Mouse (Mus musculus): ENCODE data around the gene Clca2. TPM values are rescaled to one million over a fixed set of nuclear protein-coding genes. Genes with fewer than 3 reads are reported as not detected.

The Clca2 gene
- under 1 TPM in 1 of 2 experiments, not detected in 1; 0.48 TPM for total RNA-seq (2021)

DNA sequence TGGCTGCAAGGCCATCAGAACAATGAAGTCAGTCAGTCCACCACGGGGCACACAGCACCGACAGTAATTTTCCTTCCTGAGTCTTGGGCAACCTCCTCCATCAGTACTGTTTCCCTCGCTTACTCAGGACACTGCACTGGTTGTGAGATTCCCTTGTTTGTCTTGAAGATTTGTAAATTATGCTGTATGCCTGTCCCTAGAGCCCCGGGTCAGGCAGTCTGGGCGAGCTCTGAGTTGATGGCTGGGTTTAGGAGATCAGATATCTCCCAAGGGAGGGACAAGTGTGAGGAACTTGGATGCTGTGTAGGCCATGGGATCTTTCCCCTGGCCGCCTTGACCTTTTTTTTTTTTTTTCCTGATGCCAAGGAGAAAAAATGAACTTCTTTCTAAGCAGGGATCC, at the start of gene Clca2:
TSS of gene Clca2 (minus strand) at position 153 of the 400 bp plus-strand sequence.
- no peak for DNase-seq

DNA sequence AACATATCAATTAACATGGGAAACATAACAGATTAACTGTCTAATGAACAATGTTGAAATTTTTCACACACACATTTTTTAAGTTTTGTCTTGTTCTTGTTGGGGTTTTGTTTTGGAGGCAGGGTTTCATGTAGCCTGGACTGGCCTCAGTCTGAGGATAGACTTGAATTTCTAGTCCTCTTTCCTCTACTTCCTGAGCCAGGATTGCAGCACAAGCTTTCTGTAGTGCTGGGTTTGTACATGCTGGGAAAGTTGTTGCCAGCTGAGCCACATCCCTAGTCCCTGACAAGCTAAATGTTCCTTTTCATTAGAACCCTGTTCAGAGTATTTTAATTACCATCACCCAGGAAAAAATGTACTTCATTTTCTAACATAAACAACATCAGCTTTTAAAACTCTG, 48.7 kb upstream of the Clca2 start:
- DNase-seq, result no peak

DNA sequence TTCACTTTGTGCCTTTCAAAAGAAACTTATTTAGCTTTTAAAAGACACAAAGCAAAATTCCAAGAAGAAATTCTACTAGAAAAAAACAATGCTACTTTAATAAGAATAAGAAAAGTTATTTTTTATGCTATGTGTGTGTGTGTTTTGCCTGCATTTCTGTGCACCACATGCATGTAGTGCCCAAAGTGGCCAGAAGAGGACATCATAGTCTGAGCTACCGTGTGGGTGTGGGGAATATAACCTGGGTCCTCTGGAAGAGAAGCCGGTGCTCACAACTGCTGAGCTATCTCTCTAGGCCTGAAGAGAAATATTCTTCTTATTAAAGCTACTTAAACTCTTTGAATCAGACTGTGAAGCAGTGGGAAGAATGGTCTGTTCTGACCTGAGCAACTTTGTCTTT, 48.2 kb upstream of the Clca2 start:
- DNase-seq, result peak; percentile 16

DNA sequence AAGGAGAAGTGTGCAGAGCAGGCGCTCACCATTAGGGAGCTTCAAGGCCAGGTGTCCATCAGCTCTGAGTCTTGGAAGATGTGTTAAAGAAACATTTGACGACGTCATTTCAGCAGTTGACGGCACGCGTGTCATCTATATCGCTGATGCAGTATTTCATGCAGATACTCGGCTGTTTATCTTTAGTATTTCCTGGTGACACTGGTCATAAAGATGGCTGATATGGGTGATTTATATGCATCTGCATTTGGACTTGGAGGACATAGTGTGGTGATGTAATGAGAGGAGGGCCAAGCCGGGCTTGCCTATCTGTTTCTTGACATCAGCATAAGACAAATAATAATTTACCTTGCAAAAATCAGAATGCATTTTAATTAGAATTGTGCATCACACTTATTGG, 47.6 kb upstream of the Clca2 start:
- DNase-seq, result no peak

DNA sequence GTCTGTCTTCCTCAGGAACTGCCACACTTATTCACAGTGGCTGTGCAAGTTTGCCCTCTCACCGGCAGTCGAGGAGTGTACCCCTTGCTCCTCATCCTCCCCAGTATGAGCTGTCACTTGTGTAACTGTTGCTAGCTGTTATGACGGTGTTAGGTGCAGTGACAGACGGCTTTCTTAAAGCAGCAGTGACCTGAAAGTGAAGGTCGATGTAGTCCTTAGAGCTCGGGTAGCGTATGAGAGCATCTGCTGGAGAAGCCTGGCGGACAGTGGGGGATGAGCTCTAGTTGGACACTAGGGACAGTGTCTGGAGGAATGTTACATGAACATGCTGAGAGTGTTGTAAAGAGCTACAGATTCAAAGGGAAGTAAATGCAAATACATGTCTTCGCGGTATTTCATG, 44.6 kb upstream of the Clca2 start:
- no peak for DNase-seq

DNA sequence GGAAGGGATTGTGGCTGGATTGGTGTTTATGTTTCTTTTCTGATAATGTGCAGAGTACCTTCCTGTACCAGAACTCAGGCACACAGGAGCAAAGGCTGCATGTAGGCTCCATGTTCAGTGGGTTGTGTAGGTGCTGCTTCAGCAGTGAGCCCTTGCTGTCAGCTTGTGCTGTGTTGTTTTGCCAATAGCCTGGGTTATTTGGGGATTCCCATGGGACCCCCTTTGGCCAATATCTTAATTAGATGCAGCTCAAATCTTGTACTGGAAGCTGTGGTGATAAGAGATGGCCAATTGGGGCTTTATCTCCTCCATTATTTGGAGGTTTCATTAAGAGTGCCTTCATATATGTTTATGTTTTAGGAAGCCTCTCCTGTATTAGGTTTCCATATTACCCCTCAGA, 43.7 kb upstream of the Clca2 start:
- no peak for DNase-seq

DNA sequence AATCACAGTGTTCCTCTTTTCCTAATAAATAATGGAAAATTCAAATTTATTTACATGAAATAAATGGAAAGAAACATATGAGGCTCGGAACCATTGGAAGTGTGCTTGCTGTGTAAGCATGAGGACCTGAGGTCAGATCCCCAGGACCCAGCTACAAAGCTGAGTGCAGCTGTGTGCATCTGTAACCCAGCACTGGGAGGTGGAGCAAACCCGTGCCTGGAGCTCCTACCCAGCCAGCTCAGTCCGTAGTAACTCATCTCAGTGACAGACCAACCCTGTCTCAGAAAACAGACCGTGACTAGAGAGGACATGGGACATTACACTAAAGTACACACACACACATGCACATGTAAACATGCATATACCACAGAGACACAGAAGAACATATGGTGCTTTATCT, 41.0 kb upstream of the Clca2 start:
- DNase-seq, result no peak

DNA sequence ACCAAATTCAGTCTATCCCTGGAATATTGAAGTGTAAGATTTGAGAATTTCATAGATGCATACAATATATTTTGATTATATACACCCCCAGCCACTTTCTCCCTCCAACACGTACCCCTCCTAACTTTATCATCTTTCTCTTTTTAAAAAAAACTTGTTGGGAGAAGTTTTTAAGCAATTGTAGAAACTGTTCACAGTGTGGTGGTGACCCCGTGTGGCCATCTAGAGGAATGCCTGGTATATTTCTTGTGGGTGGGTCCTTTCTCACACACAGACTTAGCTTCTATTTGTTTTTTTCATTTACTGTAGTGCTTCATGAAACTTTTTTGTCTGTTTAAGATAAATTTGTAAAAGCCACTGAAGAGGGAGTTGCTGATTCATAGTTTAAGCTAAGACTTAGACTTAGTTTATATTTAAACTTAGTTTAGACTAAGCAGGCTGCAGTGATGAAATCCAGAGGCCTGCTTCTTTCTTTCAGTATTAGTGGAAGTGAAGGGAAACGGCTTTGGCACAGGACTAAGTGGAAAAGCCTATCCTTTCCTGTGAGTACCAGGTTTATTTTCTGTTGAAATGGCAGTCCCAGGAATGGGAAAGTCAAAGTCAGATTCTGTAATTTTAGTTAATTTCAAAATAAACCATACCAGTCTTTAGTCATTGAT, 32.1 kb upstream of the Clca2 start:
- peak; percentile 49 for DNase-seq

DNA sequence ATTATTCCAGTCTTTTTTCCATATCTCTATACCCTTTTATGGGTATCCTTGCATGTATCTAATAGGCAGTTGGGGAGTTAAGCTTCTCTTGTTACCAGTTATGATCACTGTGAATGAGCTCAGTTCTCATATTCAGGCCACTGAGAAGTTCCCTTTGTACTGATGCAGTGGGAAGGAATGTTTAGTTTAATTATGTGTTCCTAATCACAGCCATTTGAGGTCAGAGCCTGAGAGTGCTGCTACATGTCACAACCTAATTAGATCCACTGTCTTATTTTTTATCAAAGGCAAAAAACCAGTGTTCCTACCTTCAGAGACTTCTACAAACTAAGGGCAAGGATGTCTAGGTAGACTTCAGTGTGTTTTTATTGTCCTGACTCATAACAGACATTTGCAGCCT, 30.1 kb upstream of the Clca2 start:
- DNase-seq, result no peak

DNA sequence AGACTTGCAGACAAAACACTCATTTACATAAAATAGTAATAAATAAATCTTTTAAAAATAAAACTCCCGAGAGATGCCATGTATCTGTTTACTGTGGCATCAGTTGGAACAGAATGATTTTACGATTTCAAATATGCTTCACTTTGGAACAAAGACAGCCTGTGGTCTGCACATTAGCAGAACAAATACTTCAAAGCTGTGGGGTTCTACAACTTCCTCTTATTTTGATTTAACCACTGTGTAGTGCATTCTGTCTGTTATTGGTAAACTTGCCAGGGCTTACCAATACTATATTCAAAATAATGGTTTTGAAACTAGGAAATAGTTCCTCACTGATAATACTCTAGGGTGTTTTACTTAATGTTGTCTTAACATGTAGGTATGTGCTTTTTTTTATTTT, 27.4 kb upstream of the Clca2 start:
- no peak for DNase-seq

DNA sequence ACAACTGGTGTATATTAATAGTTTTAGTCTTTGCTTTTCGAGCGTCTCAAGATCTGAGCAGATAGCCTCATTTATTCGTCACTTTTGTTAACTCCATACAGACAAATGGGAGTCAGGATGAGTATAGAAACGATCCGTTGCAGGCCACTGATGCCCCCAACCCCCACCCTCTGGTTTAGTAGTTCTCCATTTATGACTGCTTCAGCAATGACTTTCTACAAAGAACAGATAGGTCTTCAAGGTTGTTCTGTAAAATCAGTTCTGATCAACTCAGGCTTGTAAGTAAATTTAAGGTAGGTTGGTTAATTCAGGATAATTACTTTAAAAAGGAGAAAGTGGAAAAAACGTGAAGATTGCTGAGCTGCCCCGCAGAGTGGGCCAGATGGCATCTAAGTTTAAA, 20.2 kb upstream of the Clca2 start:
- DNase-seq, result no peak

DNA sequence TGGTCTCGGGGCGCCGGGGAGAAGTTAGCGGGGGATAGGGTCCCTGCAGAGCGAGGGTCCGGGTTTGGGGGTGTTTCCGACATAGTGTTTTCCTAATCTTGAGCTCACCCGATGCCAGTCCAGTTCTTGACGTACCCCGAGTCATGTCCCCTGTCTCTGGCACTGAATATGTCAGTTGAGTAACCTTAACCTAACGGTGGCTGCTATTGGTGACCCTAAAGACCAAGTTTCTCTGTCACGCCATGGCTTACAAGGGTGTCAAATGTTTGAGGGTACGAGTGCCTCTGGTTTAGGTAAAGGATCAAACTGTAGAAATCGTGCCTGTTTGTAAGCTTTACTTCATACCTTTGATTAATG, 19.7 kb upstream of the Clca2 start:
- no peak for DNase-seq

DNA sequence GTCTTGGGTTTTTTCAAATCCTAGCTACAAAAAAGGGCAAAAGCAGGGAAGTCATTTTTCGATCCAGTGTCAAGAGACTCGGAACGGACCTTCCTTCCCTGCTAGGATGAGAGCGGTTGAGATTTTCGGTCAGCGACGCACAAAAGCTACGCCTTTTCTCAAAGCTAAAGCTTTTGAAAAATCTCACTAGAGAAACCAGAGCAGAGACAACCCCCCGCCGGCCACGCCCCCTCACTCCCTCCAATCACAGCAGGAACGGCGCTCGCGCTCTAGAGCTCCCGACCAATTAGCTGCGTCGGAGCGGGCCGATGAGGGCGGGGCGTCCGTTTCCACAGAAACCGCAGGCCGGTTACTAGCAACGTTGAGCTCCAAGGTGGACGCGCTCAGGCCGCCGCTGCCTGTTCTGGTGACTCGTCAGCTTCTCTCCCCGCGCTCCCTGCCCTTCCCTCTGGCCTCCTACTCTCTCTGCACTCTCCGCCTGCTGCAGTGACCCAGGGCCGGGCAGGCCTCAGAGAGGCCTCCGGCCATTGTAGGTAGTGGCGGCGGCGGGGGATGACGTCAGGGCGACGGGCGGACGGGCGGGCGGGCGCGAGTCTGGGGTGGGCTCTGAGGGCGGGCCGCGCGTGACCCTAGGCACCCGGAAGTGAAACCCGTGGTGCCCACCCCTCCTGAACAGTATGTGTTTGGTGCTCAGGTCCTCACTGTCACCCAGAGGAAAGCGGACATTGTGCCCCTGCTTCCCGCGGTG, 19.2 kb upstream of the Clca2 start, which contains the start of gene Odf2l:
TSS of gene Odf2l (plus strand) at position 335 of the 748 bp plus-strand sequence.
- DNase-seq, result peak; percentile 98

DNA sequence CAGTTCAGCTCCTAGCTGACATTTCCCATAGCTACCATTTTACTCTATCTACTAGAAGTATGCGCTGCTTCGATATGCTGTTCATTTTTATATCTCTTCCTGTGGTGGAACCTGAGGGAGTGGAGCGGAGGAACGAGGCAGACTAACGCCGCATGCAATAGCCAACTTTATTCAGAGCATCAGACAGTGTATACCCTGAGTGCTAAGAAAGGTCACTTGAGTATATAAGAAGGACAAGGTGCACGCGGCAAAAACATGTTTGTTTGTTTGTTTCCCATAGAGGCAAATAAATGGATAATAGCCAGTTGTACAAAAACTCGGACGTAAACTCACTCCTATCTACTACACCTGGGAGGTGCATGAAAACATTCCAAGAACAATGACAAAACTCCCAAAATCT, 18.4 kb upstream of the Clca2 start:
- DNase-seq, result no peak

DNA sequence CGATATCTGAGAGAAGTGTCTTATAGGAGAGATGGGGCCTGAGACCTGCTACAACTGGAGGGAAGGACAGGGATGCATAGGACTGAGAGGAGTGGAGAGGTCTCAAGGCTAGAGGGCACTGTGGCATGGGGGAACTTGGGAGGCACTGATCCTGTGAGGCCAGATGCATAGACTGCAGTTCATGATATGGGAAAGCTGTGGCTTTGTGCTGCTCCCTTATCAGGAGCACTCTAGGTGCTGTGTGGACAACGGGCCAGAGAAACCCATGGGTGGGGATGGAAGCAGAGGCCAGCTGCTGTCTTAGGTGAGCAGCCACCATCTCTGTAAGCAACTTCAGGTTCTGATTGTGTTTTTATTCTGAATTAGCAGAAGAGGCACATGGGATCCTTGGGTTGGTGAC, 15.9 kb upstream of the Clca2 start:
- DNase-seq, result no peak

DNA sequence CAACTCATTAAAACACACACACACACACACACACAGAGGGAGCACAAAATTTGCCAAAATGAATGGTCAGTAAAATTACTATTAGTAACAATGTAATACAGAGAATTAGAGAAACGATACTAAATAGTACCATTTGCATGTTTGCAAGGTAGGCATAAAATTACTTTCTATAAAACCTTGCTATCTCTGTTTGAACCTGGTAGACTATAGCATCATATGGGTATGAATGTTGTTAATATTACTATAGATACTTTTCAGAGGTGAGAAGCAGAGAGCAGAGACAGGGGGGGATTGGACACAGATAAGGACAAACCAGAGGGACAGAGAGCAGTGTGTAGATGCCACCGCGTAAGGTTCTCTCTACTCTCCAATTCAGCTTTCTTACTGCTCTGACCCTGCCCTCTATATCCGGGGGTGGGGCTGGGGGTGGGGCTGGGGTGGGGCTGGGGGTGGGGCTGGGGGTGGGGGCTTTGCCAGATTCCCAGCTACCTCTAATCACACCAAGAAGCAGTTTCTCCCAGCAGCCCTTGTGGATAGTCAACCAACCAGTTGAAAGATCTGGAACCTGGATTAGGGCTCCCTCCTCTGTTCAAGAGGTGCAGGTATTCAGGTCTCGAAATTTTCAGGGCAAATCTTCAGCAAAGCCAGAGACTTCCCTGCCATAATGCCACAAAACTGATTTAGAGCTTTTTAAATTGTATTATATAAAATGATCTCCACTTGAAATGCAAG, 6.7 kb upstream of the Clca2 start:
- no peak for DNase-seq

DNA sequence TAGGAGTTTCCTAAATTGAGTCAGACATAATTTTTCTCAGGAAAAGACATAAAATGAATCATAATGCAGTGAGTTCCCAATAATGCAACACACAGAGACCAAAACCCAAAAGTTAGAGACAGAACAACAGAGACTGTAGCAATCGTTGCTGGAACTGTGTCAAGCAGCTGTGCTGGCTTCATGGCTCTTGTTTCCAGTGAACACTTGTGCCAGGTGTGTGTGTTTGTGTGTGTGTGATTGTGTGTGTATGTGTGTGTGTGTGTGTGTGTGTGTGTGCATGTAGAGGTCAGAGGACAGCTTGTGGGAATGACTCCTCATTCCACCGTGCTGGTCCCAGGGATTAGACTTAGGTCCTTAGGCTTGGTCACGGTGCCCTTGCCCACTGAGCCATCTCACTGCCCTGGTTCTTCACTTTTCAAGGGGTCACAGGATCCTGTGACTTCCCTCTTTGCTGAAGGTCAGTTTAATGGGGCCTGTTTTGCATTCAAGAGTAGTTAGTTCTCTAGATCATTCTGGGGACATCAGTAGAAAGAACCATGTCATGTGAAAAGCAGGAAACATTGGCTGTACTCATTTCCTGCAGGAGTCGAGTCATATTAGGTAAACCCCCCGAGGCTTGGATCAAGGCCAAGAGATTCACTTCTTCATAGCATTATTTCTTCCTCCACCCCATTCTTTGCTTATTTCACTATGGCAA, 6.0 kb upstream of the Clca2 start:
- peak; percentile 25 for DNase-seq

DNA sequence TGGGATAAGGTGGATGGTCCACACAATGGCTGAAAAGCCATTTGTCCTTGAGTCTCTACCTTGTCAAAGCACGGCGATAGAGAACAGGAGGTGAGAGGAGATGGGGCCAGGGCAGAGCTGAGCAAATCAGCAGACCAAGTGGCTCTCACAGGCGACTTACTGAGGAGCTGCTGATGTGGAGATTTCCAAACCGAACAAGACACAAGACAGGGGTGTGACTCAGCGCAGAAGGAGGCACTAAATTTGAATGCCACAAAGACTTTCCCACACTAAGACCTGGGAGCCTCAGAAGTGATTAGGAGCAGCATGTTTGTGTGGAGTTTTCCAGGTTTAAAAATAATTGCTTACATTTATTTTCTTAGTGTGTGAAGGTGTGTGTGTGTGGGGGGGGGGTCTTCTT, 4.5 kb upstream of the Clca2 start:
- DNase-seq, result no peak

DNA sequence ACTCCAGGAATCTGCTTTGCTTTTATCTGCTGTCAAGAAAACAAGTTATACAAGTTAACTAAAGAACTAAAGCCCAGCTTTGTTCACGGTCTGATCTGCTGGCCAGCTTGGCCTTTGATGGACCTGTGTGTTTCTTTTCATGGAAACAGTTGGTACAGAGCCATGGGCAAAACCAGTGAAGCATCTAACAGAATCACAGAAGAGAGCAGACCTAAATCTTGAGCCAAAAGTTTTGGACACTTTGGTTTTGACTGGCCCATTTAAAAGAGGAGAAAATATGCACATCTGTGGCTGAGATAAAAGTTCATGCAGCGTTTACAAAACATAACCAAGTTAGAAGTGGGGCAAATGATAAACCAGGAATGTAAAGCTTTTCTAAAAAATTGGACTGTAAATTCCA, 4.1 kb upstream of the Clca2 start:
- no peak for DNase-seq

DNA sequence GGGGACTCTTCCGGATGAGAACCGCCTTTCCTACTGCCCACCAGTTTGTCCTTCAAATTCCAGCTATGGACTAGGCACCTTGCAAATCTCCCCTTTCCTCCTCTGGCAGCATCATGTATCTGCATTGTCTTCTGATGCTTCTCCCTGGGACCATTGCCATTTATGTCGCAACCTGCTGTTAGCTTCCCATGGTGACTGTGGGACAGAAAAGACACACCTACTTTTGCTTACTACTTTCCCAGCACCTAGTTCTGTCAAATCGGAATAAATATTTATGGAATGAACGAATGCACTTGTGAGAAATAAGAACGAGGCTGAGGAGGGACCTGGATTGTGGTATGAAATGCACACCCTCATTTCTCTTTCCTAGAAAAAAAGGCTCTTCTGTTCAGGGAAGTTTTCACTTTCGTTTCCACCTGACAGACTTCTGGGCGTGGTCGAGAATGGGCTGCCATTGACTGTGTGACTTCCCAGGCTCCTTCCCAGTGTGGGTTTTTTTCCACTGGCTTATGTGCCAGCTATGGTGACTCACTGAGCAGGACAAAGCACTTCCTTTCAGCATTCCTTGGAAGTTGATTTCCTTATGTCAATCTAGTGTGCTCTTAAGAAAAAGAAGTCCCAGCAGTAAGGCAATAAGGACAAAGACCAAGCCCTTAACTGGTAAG, 2.8 kb upstream of the Clca2 start:
- peak; percentile 30 for DNase-seq

DNA sequence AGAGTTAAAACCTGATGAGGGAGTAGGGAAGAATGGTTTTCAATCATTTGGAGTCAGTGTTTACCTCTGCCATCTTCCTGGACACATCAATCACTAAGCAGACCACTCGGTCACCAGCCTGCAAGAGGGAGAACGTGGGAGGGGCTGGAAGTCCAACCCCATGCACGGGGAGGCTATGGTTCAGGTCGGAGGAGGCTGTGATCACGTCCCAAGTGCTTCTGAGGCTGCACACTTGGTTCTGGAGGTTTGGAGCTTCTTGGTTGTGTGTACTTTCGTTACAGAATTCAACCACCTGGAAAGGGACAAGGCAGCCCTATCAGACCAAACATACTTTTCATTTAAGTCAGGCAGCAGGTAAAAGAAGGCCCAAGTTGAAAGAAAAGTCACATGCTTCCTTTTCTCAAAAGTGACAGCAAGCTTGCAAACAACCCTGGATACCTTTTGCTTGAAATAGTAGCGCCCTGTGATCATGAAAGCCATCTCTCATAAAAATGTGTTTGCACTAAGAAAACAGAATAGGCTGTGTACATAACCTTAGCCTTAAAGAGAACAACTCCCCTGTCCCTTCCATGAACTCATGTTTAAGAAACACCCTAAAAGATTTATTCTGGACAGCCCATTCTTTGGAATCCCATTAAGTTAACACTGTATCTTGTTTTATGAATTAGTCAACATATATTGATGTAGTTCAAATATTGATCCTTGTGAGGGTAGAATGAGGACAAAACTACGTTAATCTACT, 11.2 kb downstream of the Clca2 start:
- DNase-seq, result no peak

DNA sequence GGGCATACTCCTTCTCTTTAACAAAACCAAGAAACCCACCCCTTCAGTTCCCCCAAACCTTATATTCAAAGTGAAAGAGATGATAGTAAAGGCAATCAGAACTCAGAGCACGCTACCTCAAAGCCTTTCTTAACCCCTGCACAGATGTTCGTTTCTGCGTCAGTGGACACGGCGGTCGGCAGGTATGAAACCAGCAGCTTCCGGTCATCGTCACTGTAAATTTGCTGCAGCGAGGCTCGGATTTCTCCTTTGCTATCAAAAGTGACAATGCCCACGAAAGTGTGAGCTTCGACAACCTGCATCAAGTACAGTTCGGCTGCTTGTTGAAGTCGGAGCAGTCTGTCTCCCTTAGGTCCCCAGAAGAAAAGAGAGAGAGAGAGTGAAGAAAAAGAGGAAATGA, 13.1 kb downstream of the Clca2 start:
- no peak for DNase-seq

All from heart, postnatal 4 days (tissue).